Mouse (Mus musculus) embryonic facial prominence, embryonic 11.5 days (tissue): ENCODE measurements around the gene Shc1. TPM values are rescaled to one million over a fixed set of nuclear protein-coding genes. Genes with fewer than 3 reads are reported as not detected.

Source experiments
- ATAC-seq: fragments of 200-750 bp; cut with Nextera tagmentation; replicated peaks from 2 replicates; pipeline ENCODE4 v1.8.0; 2017; ENCODE audit warnings: low read depth; ENCODE audit not compliant: insufficient number of reproducible peaks, low FRiP score, low TSS enrichment
- DNase-seq: peaks from one replicate; pipeline ENCODE4 v3.0.0-alpha.2; 2015; ENCODE audit warnings: low spot score
- H3K27ac ChIP-seq: fragments of 300-500 bp; sonication (generic); replicated peaks from 2 replicates; pipeline ENCODE4 v1.5.1; 2014; ENCODE audit warnings: mild to moderate bottlenecking, low read depth, low read length, control low read depth
- H3K27me3 ChIP-seq: fragments of 300-500 bp; sonication (generic); 2 replicates; pipeline ENCODE4 v1.6.1; 2014; ENCODE audit warnings: mild to moderate bottlenecking, low read length, moderate library complexity, mixed read lengths; ENCODE audit not compliant: control insufficient read depth, insufficient read depth
- H3K36me3 ChIP-seq: fragments of 300-500 bp; sonication (generic); replicated peaks from 2 replicates; pipeline ENCODE4 v1.6.1; 2014; ENCODE audit warnings: low read depth, mild to moderate bottlenecking, low read length, moderate library complexity, mixed read lengths; ENCODE audit not compliant: control insufficient read depth, insufficient read depth
- H3K4me1 ChIP-seq: fragments of 300-500 bp; sonication (generic); 2 replicates; pipeline ENCODE4 v1.6.1; 2014; ENCODE audit warnings: low read length, mixed read lengths; ENCODE audit not compliant: control insufficient read depth, insufficient read depth
- H3K4me2 ChIP-seq: fragments of 300-500 bp; sonication (generic); 2 replicates; pipeline ENCODE4 v1.6.1; 2014; ENCODE audit warnings: low read depth, mild to moderate bottlenecking, control low read depth, low read length, moderate library complexity
- H3K4me3 ChIP-seq: fragments of 300-500 bp; sonication (generic); 2 replicates; pipeline ENCODE4 v1.5.1; 2014; ENCODE audit warnings: low read depth, low read length, control low read depth
- H3K9ac ChIP-seq: fragments of 300-500 bp; sonication (generic); replicated peaks from 2 replicates; pipeline ENCODE4 v1.6.1; 2014; ENCODE audit warnings: mild to moderate bottlenecking, control low read depth, low read length
- H3K9me3 ChIP-seq: fragments of 300-500 bp; sonication (generic); replicated peaks from 2 replicates; pipeline ENCODE4 v1.6.1; 2016; ENCODE audit warnings: mild to moderate bottlenecking, low read length, inconsistent platforms, mixed read lengths; ENCODE audit not compliant: control insufficient read depth
- WGBS: fragments of 180-500 bp; shearing (Covaris S2); extraction: QIAGEN DNeasy Blood & Tissue Kit; methylation state at CpG from one replicate; pipeline ENCODE4 v1.1.7; 2014; 5-methylcytosine and 5-hydroxymethylcytosine counted together
- polyA plus RNA-seq: library from polyadenylated mRNA; unstranded; fragments of >200 nt; fragmentation: Nextera tagmentation; extraction: Ambion mirVana; gene quantifications from 2 replicates; pipeline ENCODE4 v1.2.1, GENCODE M21; 2014

The Shc1 gene
- polyA plus RNA-seq, result 43.6 and 53.0 TPM in 2 replicates

DNA sequence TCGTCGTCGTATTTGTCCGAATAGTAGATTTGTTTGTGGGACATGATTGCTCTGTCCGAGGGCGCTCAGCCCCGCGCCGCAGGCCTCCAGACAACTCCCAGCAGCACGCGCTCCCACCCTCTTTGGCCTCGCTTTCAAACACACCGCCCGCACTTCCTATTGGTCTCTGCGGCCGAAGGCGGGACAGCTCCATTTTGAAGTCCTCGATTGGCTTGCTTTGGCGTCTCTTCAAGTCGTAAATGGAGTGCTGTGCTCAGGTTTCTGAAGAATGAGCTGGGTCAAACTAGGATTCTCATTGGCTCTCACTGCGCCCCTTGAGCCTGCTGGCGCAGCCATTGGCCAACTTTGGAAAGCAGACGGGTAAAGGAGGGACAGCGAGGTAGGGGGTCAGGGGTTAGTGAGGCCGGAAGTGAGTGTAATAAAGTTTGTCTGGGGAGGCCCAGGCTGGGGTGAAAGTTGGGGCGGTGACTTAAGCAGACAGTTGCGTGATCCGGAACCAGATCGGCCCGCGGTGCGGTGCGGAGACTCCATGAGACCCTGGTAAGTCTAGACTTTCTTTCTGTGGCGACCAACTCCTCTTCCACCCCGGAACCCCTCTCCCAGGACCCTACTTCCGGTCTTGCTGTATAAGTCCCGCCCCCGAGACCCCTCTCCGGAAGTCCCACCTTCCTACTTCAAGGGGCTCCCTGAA, at the start of gene Shc1, which contains the start of gene Cks1b:
Gene Shc1, plus strand, starts transcription at position 274 of the 691 bp plus-strand sequence.
Gene Cks1b, minus strand, starts transcription at position 214 of the 691 bp plus-strand sequence.
- peak; percentile 94 for ATAC-seq

GRCm38 (mm10) chr3:89373581-89374231, 44.5 kb upstream of the Shc1 start:
- no peak overlapping the region for H3K4me2 ChIP-seq
- H3K4me3 ChIP-seq, result no peak overlapping the region
- H3K27ac ChIP-seq, result no peak overlapping the region
- peaks cover under 1% of the 10 kb centered on the region; the same call in 1 of the 2 replicates for H3K4me1 ChIP-seq
- DNase-seq (no peak), ATAC-seq (no peak)
- no peaks in the 10 kb centered on the region for H3K27me3 ChIP-seq
- H3K9ac ChIP-seq, result no peak overlapping the region
- H3K9me3 ChIP-seq, result no peaks in the 10 kb centered on the region
- 46% methylated on average over 5 of the region's 5 CpGs for WGBS
- H3K36me3 ChIP-seq, result no peaks in the 10 kb centered on the region

More for the DNA sequence above, at the start of gene Shc1, which contains the start of gene Cks1b:
- H3K36me3 ChIP-seq, result peaks cover 17% of the 10 kb centered on the region
- peak; percentile 98 for DNase-seq
- peak within 1 kb of the TSS; percentile 81 for H3K27ac ChIP-seq
- no peaks in the 10 kb centered on the region for H3K27me3 ChIP-seq
- H3K4me2 ChIP-seq, result peak within 1 kb of the TSS; percentile 79
- no peaks in the 10 kb centered on the region for H3K9me3 ChIP-seq
- WGBS, result under 1% methylated on average over 36 of the region's 39 CpGs
- peak within 1 kb of the TSS; percentile 62 for H3K4me3 ChIP-seq
- peaks cover 5% of the 10 kb centered on the region for H3K4me1 ChIP-seq
- peak within 1 kb of the TSS; percentile 72 for H3K9ac ChIP-seq

- H3K4me1 ChIP-seq, result peaks cover 2% of the 10 kb centered on the region; the same call in 1 of the 2 replicates
- H3K36me3 ChIP-seq, result no peaks in the 10 kb centered on the region
- no peaks in the 10 kb centered on the region for H3K27me3 ChIP-seq
- WGBS, result 75% methylated on average over 4 of the region's 4 CpGs
- H3K9ac ChIP-seq, result no peak overlapping the region
- ATAC-seq (peak; percentile 16), DNase-seq (no peak)
- no peak overlapping the region for H3K27ac ChIP-seq
- peak overlapping the region; percentile 87; the same call in 1 of the 2 replicates for H3K4me2 ChIP-seq
- H3K9me3 ChIP-seq, result no peaks in the 10 kb centered on the region
- no peak overlapping the region for H3K4me3 ChIP-seq
Measured at GRCm38 (mm10) chr3:89377831-89378230, 40.4 kb upstream of the Shc1 start.

DNA sequence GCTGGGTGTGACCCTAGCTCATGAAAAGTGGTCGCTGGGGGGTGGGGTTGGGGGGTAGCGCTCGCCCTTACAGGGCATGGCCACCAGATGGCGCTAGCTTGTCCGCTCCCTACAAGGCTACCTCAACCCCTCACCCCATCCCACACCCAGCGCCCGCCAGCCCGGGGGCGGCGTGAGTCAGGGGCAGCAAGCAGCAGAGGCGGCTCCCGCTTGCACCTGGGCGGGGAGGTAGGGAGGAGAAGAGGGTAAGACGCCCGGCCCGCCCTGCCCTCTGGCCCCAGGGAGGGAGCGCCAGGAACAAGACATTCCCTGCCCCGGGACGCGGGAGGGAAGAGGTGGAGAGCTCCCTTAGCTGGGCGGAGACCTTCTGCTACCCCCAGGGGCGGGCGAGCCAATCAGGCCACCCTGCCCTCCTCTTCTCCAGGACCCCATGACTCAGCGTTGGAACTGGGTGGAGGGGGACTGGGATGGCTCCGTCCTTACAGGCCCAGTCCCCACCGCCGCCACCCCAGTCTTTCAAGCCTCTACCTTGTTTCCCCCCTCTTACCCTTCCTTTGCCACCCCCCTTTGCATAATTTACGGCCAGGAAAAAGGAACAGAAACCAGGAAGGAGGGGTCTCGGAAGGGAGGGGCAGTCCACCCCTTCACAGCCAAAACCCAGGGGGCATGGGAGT, 39.7 kb upstream of the Shc1 start:
- peak overlapping the region; percentile 87 for H3K4me2 ChIP-seq
- H3K9ac ChIP-seq, result peak overlapping the region; percentile 70
- no peaks in the 10 kb centered on the region for H3K27me3 ChIP-seq
- 0 out of 2 replicates have a peak overlapping the region, but pooled peaks have one; percentile 0 for H3K27ac ChIP-seq
- peak; percentile 86 for ATAC-seq
- 1% methylated on average over 25 of the region's 29 CpGs for WGBS
- H3K4me3 ChIP-seq, result peak overlapping the region; percentile 53
- DNase-seq, result peak; percentile 89
- no peaks in the 10 kb centered on the region for H3K9me3 ChIP-seq
- peaks cover 2% of the 10 kb centered on the region; the same call in 1 of the 2 replicates for H3K4me1 ChIP-seq
- H3K36me3 ChIP-seq, result no peaks in the 10 kb centered on the region

DNA sequence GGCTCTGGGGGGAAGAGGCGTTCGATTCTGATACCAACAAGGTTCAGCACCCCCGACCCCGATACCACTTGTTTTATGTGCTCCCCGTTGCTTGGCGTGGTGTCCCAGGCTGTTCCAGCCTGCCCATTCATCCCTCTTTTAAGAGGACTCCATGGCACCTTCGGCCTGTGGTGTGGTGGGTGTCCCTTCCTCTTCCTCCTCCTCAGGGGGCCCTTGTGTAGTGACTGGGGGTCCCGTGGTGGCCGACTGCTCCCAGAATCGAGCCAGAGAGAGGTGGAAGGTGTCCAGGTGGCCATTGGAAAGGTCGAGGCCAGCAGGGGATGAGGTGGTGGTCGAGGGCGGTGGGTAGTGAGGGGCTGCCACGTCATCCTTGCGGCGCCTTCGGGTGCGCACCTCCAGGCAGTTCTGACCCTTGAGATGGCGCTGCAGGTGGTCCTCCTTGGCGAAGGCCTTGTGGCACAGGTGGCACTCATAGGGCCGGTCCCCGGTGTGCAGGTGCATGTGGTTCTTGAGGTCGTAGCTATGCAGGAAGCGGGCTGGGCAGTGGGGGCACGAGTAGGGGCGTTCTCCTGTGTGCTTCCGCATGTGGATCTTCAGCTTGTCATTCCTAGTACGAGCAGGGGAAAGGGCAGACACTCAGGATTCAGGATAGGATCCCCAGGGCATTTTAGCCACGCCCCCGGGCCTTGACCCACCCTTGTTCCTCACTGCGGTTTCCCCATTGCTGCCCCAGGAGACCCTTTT, 38.7 kb upstream of the Shc1 start:
- H3K4me1 ChIP-seq, result peaks cover 2% of the 10 kb centered on the region; the same call in 1 of the 2 replicates
- no peaks in the 10 kb centered on the region for H3K27me3 ChIP-seq
- no peak for DNase-seq
- no peak overlapping the region for H3K9ac ChIP-seq
- H3K27ac ChIP-seq, result no peak overlapping the region
- no peak overlapping the region for H3K4me3 ChIP-seq
- no peak overlapping the region for H3K4me2 ChIP-seq
- H3K9me3 ChIP-seq, result no peaks in the 10 kb centered on the region
- no peaks in the 10 kb centered on the region for H3K36me3 ChIP-seq
- no peak for ATAC-seq
- WGBS, result 86% methylated on average over 31 of the region's 31 CpGs

DNA sequence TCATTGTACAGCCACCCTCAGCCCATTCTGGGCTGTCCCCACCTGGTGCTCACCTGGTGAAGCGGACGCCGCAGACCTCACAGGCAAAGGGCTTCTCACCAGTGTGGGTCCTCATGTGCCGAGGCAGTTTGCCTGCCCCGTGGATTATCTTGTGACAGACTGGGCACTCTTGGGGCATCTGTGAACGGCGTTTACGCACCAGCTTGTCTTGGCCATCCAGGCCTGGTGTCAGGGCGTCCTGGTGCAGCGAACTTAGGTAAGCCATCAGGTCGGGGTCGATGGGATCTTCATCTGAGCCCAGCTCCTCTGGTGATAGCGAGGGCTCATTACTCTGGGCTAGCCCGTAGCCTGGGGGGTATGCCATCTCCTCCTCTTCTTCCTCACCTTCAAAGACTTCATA, 38.0 kb upstream of the Shc1 start:
- no peak overlapping the region for H3K9ac ChIP-seq
- H3K27ac ChIP-seq, result no peak overlapping the region
- no peaks in the 10 kb centered on the region for H3K27me3 ChIP-seq
- H3K36me3 ChIP-seq, result no peaks in the 10 kb centered on the region
- no peak overlapping the region for H3K4me3 ChIP-seq
- H3K4me2 ChIP-seq, result no peak overlapping the region
- 93% methylated on average over 14 of the region's 14 CpGs for WGBS
- no peaks in the 10 kb centered on the region for H3K9me3 ChIP-seq
- peaks cover 2% of the 10 kb centered on the region; the same call in 1 of the 2 replicates for H3K4me1 ChIP-seq
- DNase-seq (no peak), ATAC-seq (no peak)

DNA sequence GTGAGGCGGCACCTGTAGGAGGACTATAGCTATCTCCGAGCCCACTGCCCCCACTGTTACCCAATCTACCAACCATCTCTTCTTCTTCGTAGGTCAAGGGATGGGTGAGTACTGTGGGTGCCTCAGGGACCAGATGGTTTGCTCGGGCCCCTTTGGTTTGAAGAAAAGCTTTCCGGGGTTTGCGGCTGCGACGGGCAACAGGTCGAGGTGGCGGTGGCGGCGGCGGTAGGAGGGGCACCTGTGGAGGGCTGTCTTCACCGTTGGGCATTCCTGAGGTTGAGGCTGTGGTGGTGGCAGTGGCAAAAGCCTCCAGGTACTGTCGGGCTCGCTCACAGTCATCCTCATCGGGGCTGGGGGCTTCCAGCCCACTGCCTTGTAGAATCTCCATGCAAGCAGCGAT, 37.5 kb upstream of the Shc1 start:
- Histone ChIP-seq H3K36me3 (no peaks in the 10 kb centered on the region), H3K4me1 (peaks cover 2% of the 10 kb centered on the region; the same call in 1 of the 2 replicates), H3K4me3 (no peak overlapping the region), H3K9me3 (no peaks in the 10 kb centered on the region), H3K27me3 (no peaks in the 10 kb centered on the region), H3K4me2 (no peak overlapping the region), H3K9ac (no peak overlapping the region), H3K27ac (no peak overlapping the region)
- DNase-seq, result no peak
- 93% methylated on average over 18 of the region's 18 CpGs for WGBS
- ATAC-seq, result no peak
